Mouse (Mus musculus): ENCODE data around the gene Tma7. TPM values are rescaled to one million over a fixed set of nuclear protein-coding genes. Genes with fewer than 3 reads are reported as not detected.

Tma7 gene
- total RNA-seq, 1 experiment from 2014 or later = 340 TPM

- DNase-seq = no peak
These were observed 20.2 kb upstream of the Tma7 start for GRCm38 (mm10) chr9:109102541-109102940.

- DNase-seq = peak; percentile 52
These were observed 19.6 kb upstream of the Tma7 start for GRCm38 (mm10) chr9:109101933-109102445.

GRCm38 (mm10) chr9:109100307-109100928 is 18.0 kb upstream of the Tma7 start:
- no peak for DNase-seq

- peak; percentile 77 for DNase-seq
These were observed 16.6 kb upstream of the Tma7 start for GRCm38 (mm10) chr9:109098969-109099368.

GRCm38 (mm10) chr9:109098366-109098765 is 16.0 kb upstream of the Tma7 start:
- DNase-seq = no peak

- peak; percentile 85 for DNase-seq
These were observed 15.4 kb upstream of the Tma7 start for GRCm38 (mm10) chr9:109097831-109098230.

- no peak for DNase-seq
These were observed 14.9 kb upstream of the Tma7 start for GRCm38 (mm10) chr9:109097291-109097690.

- no peak for DNase-seq
These were observed 14.5 kb upstream of the Tma7 start for GRCm38 (mm10) chr9:109096856-109097255.

GRCm38 (mm10) chr9:109096251-109096661 is 13.9 kb upstream of the Tma7 start:
- peak; percentile 59 for DNase-seq

GRCm38 (mm10) chr9:109095137-109095982 is 13.0 kb upstream of the Tma7 start, which contains the start of gene Plxnb1:
Plxnb1 (plus strand) TSS chr9:109095389.
- peak; percentile 85 for DNase-seq

- peak; percentile 69 for DNase-seq
These were observed 12.3 kb upstream of the Tma7 start for GRCm38 (mm10) chr9:109094553-109095136.

GRCm38 (mm10) chr9:109093786-109094552 is 11.6 kb upstream of the Tma7 start:
- peak; percentile 72 for DNase-seq

- no peak for DNase-seq
These were observed 10.4 kb upstream of the Tma7 start for GRCm38 (mm10) chr9:109092799-109093198.

- no peak for DNase-seq
These were observed 9.4 kb upstream of the Tma7 start for GRCm38 (mm10) chr9:109091802-109092201.

- DNase-seq = no peak
These were observed 8.1 kb upstream of the Tma7 start for GRCm38 (mm10) chr9:109090446-109090845.

GRCm38 (mm10) chr9:109087987-109088386 is 5.6 kb upstream of the Tma7 start:
- peak; percentile 71 for DNase-seq

GRCm38 (mm10) chr9:109084922-109085321 is 2.5 kb upstream of the Tma7 start:
- DNase-seq = no peak

- DNase-seq = no peak
These were observed 651 bp downstream of the Tma7 start for GRCm38 (mm10) chr9:109081749-109082123.

GRCm38 (mm10) chr9:109080516-109080915 is 1.9 kb downstream of the Tma7 start:
- DNase-seq = no peak

GRCm38 (mm10) chr9:109073661-109074573 is 8.5 kb downstream of the Tma7 start, which contains the start of gene Atrip:
Atrip (minus strand) TSS chr9:109074124.
- DNase-seq = peak; percentile 97
